Mouse (Mus musculus): ENCODE measurements around the gene Tmem50a. TPM values are rescaled to one million over a fixed set of nuclear protein-coding genes. Genes with fewer than 3 reads are reported as not detected.

Gene Tmem50a
- total and polyA plus RNA-seq, 2 experiments from 2014 or later, result 165 to 248 TPM

- H3K36me3 ChIP-seq (ENCODE audit: insufficient read depth), result peaks cover 51% of the 10 kb centered on the region
- WGBS, result 30% methylated on average over 9 of the region's 9 CpGs
- ATAC-seq (peak; percentile 15; the same call in 1 of the 2 replicates), DNase-seq (no peak)
- H3K9me3 ChIP-seq (ENCODE audit: low read length), result no peaks in the 10 kb centered on the region
- no peaks in the 10 kb centered on the region for H3K27me3 ChIP-seq (ENCODE audit: insufficient read depth, low read length)
- H3K4me3 ChIP-seq (ENCODE audit: low read depth, low read length), result peak overlapping the region; percentile 80
- TF ChIP-seq CTCF (IDR thresholded peaks at IDR 0.05; ENCODE audit: low read depth), result no peak
- H3K27ac ChIP-seq (ENCODE audit: low read depth, low read length), result peak overlapping the region; percentile 4; the same call in 1 of the 2 replicates
- peaks cover 16% of the 10 kb centered on the region for H3K4me1 ChIP-seq (ENCODE audit: insufficient read depth)
- peak overlapping the region; percentile 91 for H3K4me2 ChIP-seq (ENCODE audit: low read depth)
- peak overlapping the region; percentile 75 for H3K9ac ChIP-seq
Measured at GRCm38 (mm10) chr4:134930190-134930589, 15.4 kb upstream of the Tmem50a start.

DNA sequence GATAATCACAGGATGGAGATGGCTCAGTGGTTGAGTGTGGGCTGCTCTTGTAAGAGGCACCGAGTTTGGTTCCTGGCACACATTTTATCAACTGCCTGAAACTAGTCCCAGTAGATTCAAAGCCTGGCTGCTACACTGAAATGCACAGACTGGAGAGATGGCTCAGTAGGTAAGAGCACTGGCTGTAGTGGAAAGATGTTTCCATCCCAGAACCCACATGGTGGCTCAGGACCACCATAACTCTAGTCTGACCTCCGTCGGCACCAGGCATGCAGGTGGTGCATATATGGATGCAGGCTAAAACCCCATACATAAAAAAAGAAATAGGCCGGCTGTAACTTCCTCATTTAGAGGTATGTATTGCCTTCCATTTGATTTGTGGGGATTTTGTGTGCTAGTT is 14.7 kb upstream of the Tmem50a start:
- Histone ChIP-seq H3K4me1 (ENCODE audit: insufficient read depth) (peaks cover 22% of the 10 kb centered on the region), H3K4me2 (ENCODE audit: low read depth) (no peak overlapping the region), H3K9ac (no peak overlapping the region), H3K4me3 (ENCODE audit: low read depth, low read length) (no peak overlapping the region), H3K36me3 (ENCODE audit: insufficient read depth) (peaks cover 46% of the 10 kb centered on the region), H3K9me3 (ENCODE audit: low read length) (no peaks in the 10 kb centered on the region), H3K27me3 (ENCODE audit: insufficient read depth, low read length) (no peaks in the 10 kb centered on the region), H3K27ac (ENCODE audit: low read depth, low read length) (no peak overlapping the region)
- no peak for ATAC-seq
- no peak for DNase-seq
- WGBS, result 89% methylated on average over 4 of the region's 4 CpGs
- no peak for TF ChIP-seq CTCF (IDR thresholded peaks at IDR 0.05; ENCODE audit: low read depth)

DNA sequence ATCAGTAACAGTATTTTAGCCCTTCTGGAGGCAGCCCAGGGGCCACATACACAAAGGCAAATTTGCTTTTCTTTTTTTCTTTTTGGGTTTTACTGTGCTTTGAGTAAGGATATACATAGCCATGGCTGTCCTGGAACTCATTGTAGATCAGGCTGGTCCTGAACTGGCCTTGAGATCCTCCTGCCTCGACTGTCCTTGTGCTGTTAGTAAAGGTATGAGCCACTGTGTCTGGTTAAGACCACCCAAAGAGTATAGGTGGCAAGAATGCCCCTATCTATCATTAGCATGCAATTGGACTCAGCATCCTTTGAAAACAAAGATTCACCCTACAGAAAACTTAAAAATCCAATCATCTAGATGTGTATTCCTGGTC is 13.6 kb upstream of the Tmem50a start:
- WGBS, result 82% methylated on average over 1 of the region's 1 CpGs

DNA sequence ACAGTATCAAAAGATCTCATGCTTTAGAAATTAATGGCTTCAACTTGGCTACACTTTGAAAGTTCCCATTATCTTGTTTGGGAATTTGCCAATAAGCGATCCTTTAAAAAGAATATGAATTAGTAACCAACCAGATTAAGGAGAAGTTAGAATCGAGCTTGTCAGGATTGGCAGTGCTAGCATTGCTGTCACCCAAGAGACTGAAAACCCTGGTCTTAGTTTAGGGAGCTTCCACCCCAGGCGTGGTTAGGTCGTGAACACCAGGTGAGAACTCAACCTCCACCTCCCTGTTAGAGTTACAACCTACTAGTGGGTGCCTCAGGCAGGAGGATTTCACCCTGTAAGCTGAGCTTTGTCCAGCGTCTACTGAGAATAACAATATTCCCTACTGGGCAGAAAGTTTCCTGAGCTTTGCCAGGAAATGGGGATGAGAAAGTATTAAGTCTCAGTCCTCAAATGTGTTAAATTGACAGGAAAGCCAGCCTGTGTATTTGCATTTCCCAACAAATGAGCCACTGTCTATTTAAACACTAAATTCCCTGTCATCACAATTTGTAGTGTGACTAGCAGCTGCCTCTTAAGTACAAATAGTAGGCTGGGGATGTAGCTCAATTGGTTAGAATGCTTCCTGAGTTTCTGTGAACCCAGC is 13.1 kb upstream of the Tmem50a start:
- no peak for TF ChIP-seq CTCF (IDR thresholded peaks at IDR 0.05; ENCODE audit: low read depth)
- Histone ChIP-seq H3K36me3 (ENCODE audit: insufficient read depth) (peaks cover 31% of the 10 kb centered on the region), H3K27me3 (ENCODE audit: insufficient read depth, low read length) (no peaks in the 10 kb centered on the region), H3K27ac (ENCODE audit: low read depth, low read length) (no peak overlapping the region), H3K9me3 (ENCODE audit: low read length) (no peaks in the 10 kb centered on the region), H3K9ac (no peak overlapping the region), H3K4me3 (ENCODE audit: low read depth, low read length) (no peak overlapping the region), H3K4me2 (ENCODE audit: low read depth) (no peak overlapping the region), H3K4me1 (ENCODE audit: insufficient read depth) (peaks cover 23% of the 10 kb centered on the region)
- ATAC-seq (no peak), DNase-seq (no peak)
- WGBS, result 65% methylated on average over 5 of the region's 5 CpGs

More for the DNA sequence above, 13.6 kb upstream of the Tmem50a start:
- DNase-seq (no peak), ATAC-seq (no peak)
- Histone ChIP-seq H3K9me3 (ENCODE audit: low read length) (no peaks in the 10 kb centered on the region), H3K27ac (ENCODE audit: low read depth, low read length) (no peak overlapping the region), H3K4me2 (ENCODE audit: low read depth) (no peak overlapping the region), H3K27me3 (ENCODE audit: insufficient read depth, low read length) (no peaks in the 10 kb centered on the region), H3K4me1 (ENCODE audit: insufficient read depth) (peaks cover 23% of the 10 kb centered on the region), H3K4me3 (ENCODE audit: low read depth, low read length) (no peak overlapping the region), H3K36me3 (ENCODE audit: insufficient read depth) (peaks cover 36% of the 10 kb centered on the region), H3K9ac (no peak overlapping the region)
- TF ChIP-seq CTCF (IDR thresholded peaks at IDR 0.05; ENCODE audit: low read depth), result no peak

DNA sequence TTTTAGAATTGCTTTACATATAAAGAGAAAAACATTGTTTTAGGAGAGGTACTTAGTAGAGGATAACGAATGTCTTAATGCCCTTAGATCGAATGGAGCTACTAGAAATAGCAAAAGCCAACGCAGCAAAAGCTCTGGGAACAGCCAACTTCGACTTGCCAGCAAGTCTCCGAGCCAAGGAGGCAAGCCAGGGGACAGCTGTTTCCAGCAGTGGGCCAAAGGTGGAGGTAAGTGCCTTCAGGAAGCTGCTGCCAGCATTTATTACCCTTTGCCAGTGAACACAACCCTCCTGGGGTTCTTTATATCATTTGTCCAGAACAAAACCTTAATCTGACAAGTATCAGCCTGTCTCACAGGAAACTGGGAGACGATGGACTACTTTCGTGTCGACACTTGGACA is 10.4 kb upstream of the Tmem50a start:
- H3K27ac ChIP-seq (ENCODE audit: low read depth, low read length), result no peak overlapping the region
- TF ChIP-seq CTCF (IDR thresholded peaks at IDR 0.05; ENCODE audit: low read depth), result no peak
- H3K4me3 ChIP-seq (ENCODE audit: low read depth, low read length), result peak overlapping the region; percentile 97
- H3K4me2 ChIP-seq (ENCODE audit: low read depth), result peak overlapping the region; percentile 76
- DNase-seq (no peak), ATAC-seq (no peak)
- no peaks in the 10 kb centered on the region for H3K9me3 ChIP-seq (ENCODE audit: low read length)
- no peak overlapping the region for H3K9ac ChIP-seq
- WGBS, result 65% methylated on average over 8 of the region's 8 CpGs
- peaks cover 16% of the 10 kb centered on the region for H3K4me1 ChIP-seq (ENCODE audit: insufficient read depth)
- H3K36me3 ChIP-seq (ENCODE audit: insufficient read depth), result peaks cover 30% of the 10 kb centered on the region
- no peaks in the 10 kb centered on the region for H3K27me3 ChIP-seq (ENCODE audit: insufficient read depth, low read length)

- Histone ChIP-seq H3K4me3 (ENCODE audit: low read depth, low read length) (peak overlapping the region; percentile 97), H3K9ac (peak overlapping the region; percentile 95), H3K4me1 (ENCODE audit: insufficient read depth) (peaks cover 16% of the 10 kb centered on the region), H3K9me3 (ENCODE audit: low read length) (no peaks in the 10 kb centered on the region), H3K36me3 (ENCODE audit: insufficient read depth) (peaks cover 30% of the 10 kb centered on the region), H3K27me3 (ENCODE audit: insufficient read depth, low read length) (no peaks in the 10 kb centered on the region), H3K27ac (ENCODE audit: low read depth, low read length) (peak overlapping the region; percentile 96), H3K4me2 (ENCODE audit: low read depth) (peak overlapping the region; percentile 76)
- DNase-seq (peak; percentile 57), ATAC-seq (peak; percentile 47)
- 2% methylated on average over 73 of the region's 75 CpGs for WGBS
- peak; percentile 33; the same call in 1 of the 2 replicates for TF ChIP-seq CTCF (IDR thresholded peaks at IDR 0.05; ENCODE audit: low read depth)
Measured at GRCm38 (mm10) chr4:134924019-134924741, 9.4 kb upstream of the Tmem50a start.

Measured in forebrain, postnatal 0 days (tissue).